Mouse (Mus musculus): ENCODE results near the gene Cpsf3.

DNA sequence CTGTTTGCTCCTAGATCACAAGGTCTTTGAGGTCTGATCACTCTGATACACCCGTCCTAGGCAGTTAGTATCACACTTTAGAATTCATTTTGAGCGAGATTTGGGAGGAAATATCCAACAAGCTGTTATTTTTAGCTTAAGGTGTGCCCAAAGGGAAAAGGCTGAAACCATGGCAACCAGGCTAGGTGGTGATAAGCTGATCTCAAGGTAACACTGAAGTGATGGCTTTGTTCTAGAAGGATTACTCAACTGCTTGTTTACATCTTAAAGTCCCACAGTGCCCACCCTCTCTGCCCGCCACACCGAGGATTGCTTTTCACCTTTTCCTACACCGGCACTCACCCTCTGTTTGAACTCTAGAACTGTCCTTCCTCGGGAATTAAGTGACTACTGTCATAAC, 4.5 kb downstream of the Cpsf3 start:
- no peak for TF ChIP-seq ZC3H11A (IDR thresholded peaks at IDR 0.05; ENCODE audit: borderline replicate concordance, low read depth, low read length)
- TF ChIP-seq HCFC1 (IDR thresholded peaks at IDR 0.05; ENCODE audit: borderline replicate concordance, insufficient read depth, low read length): no peak
- no peak for TF ChIP-seq CHD2 (IDR thresholded peaks at IDR 0.05; ENCODE audit: low read depth, low read length)
- no peak for TF ChIP-seq ZNF384 (IDR thresholded peaks at IDR 0.05; ENCODE audit: low read depth, low read length)
